13 mouse cellular contexts compared by ENCODE assay signal in the genomic region with DNA sequence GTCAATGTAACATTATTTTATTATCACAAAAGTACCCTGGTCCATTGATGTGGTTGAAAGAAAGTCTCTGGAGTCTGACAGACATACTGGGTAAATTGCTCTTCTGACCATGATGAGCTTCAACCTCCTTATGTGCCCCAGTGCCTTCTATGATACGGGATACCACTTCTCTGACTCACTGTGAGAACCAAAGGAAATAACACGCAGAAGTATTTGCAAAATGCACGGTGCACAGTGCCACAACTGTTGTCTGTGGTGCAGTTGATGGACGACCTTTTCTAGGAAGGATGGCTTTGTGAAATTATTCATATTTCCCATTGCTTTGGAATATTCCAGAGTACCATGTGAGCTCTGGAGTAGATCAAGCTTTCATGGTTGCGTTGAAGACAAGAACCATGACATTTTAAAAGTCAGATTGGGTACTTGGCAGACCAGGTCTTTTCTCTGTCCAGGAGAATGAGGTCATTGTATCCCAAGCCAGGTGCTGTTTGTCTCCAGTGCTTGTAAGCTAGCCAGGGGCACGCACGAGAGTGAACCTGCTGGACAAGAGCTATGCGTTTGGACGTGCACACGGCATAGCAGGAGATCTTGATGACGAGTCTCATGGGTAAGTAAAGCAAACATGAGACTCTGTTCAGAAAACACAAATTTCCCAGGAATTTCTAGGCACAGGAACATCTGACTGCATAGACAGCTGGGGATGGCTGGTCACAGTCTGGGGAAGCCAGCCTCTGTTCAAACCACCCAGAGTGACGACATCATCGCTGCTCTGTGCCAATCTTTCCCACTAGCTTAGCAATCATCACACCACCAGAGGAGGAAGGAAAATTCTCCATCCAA.
DNase-seq lines count a peak whose midpoint lies in the region; ATAC-seq and TF ChIP-seq lines count a peak whose summit lies in the region.
"Had no signal": no experiment of that assay in that cellular context is flagged by ENCODE, and none has a peak within 500 bp of the region (broad histone marks: within the 10 kb centered on the region; RNA-seq: fewer than 3 reads in every experiment).

No protein-coding gene starts in this region.

- TF ChIP-seq EP300 in liver, postnatal 0 days (IDR thresholded peaks at IDR 0.05; ENCODE audit: low read depth): no peak
- no peak for TF ChIP-seq EP300 in stomach, postnatal 0 days (optimal IDR thresholded peaks at IDR 0.05)

- peaks cover 17% of the 10 kb centered on the region for H3K4me1 ChIP-seq in liver, postnatal 0 days (ENCODE audit: insufficient read depth)
- H3K4me1 ChIP-seq in liver, embryonic 11.5 days (replicated peaks; ENCODE audit: control insufficient read depth, insufficient read depth, low read length): 0 out of 2 replicates have a peak, but pooled peaks cover 2% of the 10 kb centered on the region
- H3K4me1 ChIP-seq in limb, embryonic 14.5 days (ENCODE audit: control insufficient read depth, insufficient read depth, low read length): peaks cover 12% of the 10 kb centered on the region; the same call in 1 of the 2 replicates
- no peaks in the 10 kb centered on the region for H3K4me1 ChIP-seq in stomach, postnatal 0 days (replicated peaks; ENCODE audit: control insufficient read depth, insufficient read depth)
- H3K4me1 ChIP-seq in hindbrain, embryonic 14.5 days (replicated peaks; ENCODE audit: control insufficient read depth, insufficient read depth, low read length): peaks cover 16% of the 10 kb centered on the region; the same call in 1 of the 2 replicates

- H3K9ac ChIP-seq in liver, postnatal 0 days (replicated peaks): no peak overlapping the region
- no peak overlapping the region for H3K9ac ChIP-seq in liver, embryonic 11.5 days (ENCODE audit: low read depth, low read length)
- H3K9ac ChIP-seq in limb, embryonic 14.5 days (ENCODE audit: low read depth, low read length, severe bottlenecking): no peak overlapping the region
- no peak overlapping the region for H3K9ac ChIP-seq in stomach, postnatal 0 days (ENCODE audit: low read length)
- H3K9ac ChIP-seq in hindbrain, embryonic 14.5 days: no peak overlapping the region
- H3K9ac ChIP-seq: forebrain, postnatal 0 days; hindbrain, embryonic 12.5 days; lung, embryonic 15.5 days; neural tube, embryonic 12.5 days had no signal

- TF ChIP-seq CTCF in liver, postnatal 0 days (IDR thresholded peaks at IDR 0.05; ENCODE audit: low read depth): no peak
- TF ChIP-seq CTCF in stomach, postnatal 0 days (IDR thresholded peaks at IDR 0.05; ENCODE audit: low read depth): no peak

- H3K27ac ChIP-seq in liver, postnatal 0 days (ENCODE audit: low read depth): no peak overlapping the region
- H3K27ac ChIP-seq in liver, embryonic 11.5 days (ENCODE audit: low read depth, low read length): no peak overlapping the region
- H3K27ac ChIP-seq in limb, embryonic 14.5 days (replicated peaks; ENCODE audit: low read depth, low read length): no peak overlapping the region
- H3K27ac ChIP-seq in stomach, postnatal 0 days (replicated peaks): no peak overlapping the region; the same call in 1 of the 2 replicates
- no peak overlapping the region for H3K27ac ChIP-seq in hindbrain, embryonic 14.5 days
- H3K27ac ChIP-seq: hindbrain, embryonic 12.5 days; layer of hippocampus, adult 2 months; lung, embryonic 15.5 days; neural tube, embryonic 12.5 days had no signal

- WGBS in liver, postnatal 0 days (ENCODE audit: insufficient replicate concordance): 74% methylated on average over 13 of the region's 13 CpGs
- WGBS in liver, embryonic 11.5 days: 84% methylated on average over 13 of the region's 13 CpGs
- 63% methylated on average over 13 of the region's 13 CpGs for WGBS in limb, embryonic 14.5 days
- 46% methylated on average over 13 of the region's 13 CpGs for WGBS in stomach, postnatal 0 days
- WGBS in hindbrain, embryonic 14.5 days: 86% methylated on average over 13 of the region's 13 CpGs

- no peak overlapping the region for H3K4me2 ChIP-seq in liver, postnatal 0 days (ENCODE audit: low read depth, low read length)
- H3K4me2 ChIP-seq in liver, embryonic 11.5 days: no peak overlapping the region
- no peak overlapping the region for H3K4me2 ChIP-seq in limb, embryonic 14.5 days (replicated peaks; ENCODE audit: low read depth, low read length, severe bottlenecking)
- no peak overlapping the region for H3K4me2 ChIP-seq in stomach, postnatal 0 days (replicated peaks; ENCODE audit: low read depth)
- no peak overlapping the region for H3K4me2 ChIP-seq in hindbrain, embryonic 14.5 days (replicated peaks)
- H3K4me2 ChIP-seq: hindbrain, embryonic 12.5 days; lung, embryonic 15.5 days; neural tube, embryonic 12.5 days had no signal

- H3K27me3 ChIP-seq in liver, postnatal 0 days (ENCODE audit: insufficient read depth, low read length): no peaks in the 10 kb centered on the region
- H3K27me3 ChIP-seq in liver, embryonic 11.5 days (replicated peaks; ENCODE audit: control insufficient read depth, insufficient read depth, low read length): no peaks in the 10 kb centered on the region
- H3K27me3 ChIP-seq in limb, embryonic 14.5 days (ENCODE audit: control insufficient read depth, insufficient read depth, low read length): no peaks in the 10 kb centered on the region
- no peaks in the 10 kb centered on the region for H3K27me3 ChIP-seq in stomach, postnatal 0 days (ENCODE audit: control insufficient read depth, insufficient read depth, low read length)
- no peaks in the 10 kb centered on the region for H3K27me3 ChIP-seq in hindbrain, embryonic 14.5 days (ENCODE audit: control insufficient read depth, insufficient read depth, low read length)
- H3K27me3 ChIP-seq: hindbrain, embryonic 12.5 days; lung, embryonic 15.5 days; neural tube, embryonic 12.5 days had no signal

- no peak overlapping the region for H3K4me3 ChIP-seq in liver, postnatal 0 days (ENCODE audit: low read depth, low read length)
- H3K4me3 ChIP-seq in liver, embryonic 11.5 days (ENCODE audit: low read depth, low read length): no peak overlapping the region
- no peak overlapping the region for H3K4me3 ChIP-seq in limb, embryonic 14.5 days (replicated peaks; ENCODE audit: low read length)
- H3K4me3 ChIP-seq in stomach, postnatal 0 days (ENCODE audit: low read depth, low read length): no peak overlapping the region
- no peak overlapping the region for H3K4me3 ChIP-seq in hindbrain, embryonic 14.5 days (replicated peaks; ENCODE audit: low read length)
- H3K4me3 ChIP-seq: hindbrain, embryonic 12.5 days; layer of hippocampus, adult 2 months; lung, embryonic 15.5 days; neural tube, embryonic 12.5 days had no signal

- no peaks in the 10 kb centered on the region for H3K9me3 ChIP-seq in liver, postnatal 0 days (ENCODE audit: low read length)
- no peaks in the 10 kb centered on the region for H3K9me3 ChIP-seq in liver, embryonic 11.5 days (ENCODE audit: control insufficient read depth, low read length)
- no peaks in the 10 kb centered on the region for H3K9me3 ChIP-seq in limb, embryonic 14.5 days (ENCODE audit: control insufficient read depth, low read length)
- H3K9me3 ChIP-seq in stomach, postnatal 0 days (ENCODE audit: control insufficient read depth, low read length): no peaks in the 10 kb centered on the region
- no peaks in the 10 kb centered on the region for H3K9me3 ChIP-seq in hindbrain, embryonic 14.5 days (ENCODE audit: control insufficient read depth, low read length)
- H3K9me3 ChIP-seq: hindbrain, embryonic 12.5 days; lung, embryonic 15.5 days; neural tube, embryonic 12.5 days had no signal

- no peak for TF ChIP-seq POLR2A in limb, embryonic 14.5 days (IDR thresholded peaks at IDR 0.05; ENCODE audit: borderline replicate concordance, extremely low read depth, insufficient read depth, insufficient read length)

- peak; percentile 40 for DNase-seq in liver, postnatal 0 days
- no peak for DNase-seq in liver, embryonic 11.5 days (ENCODE audit: low spot score)
- DNase-seq in gastrocnemius, adult 18-20 months (ENCODE audit: low spot score): peak; percentile 61
- DNase-seq in limb, embryonic 14.5 days (ENCODE audit: low spot score): peak; percentile 82
- DNase-seq in stomach, postnatal 0 days (ENCODE audit: low spot score): no peak
- DNase-seq in B cell, adult 2 months: no peak
- no peak for DNase-seq in T-cell, adult 2 months (ENCODE audit: low spot score)
- no peak for DNase-seq in hindbrain, embryonic 14.5 days (ENCODE audit: low spot score)
- DNase-seq: forebrain, postnatal 0 days had no signal

- no peaks in the 10 kb centered on the region for H3K36me3 ChIP-seq in liver, postnatal 0 days (replicated peaks; ENCODE audit: insufficient read depth, low read length)
- no peaks in the 10 kb centered on the region for H3K36me3 ChIP-seq in liver, embryonic 11.5 days (ENCODE audit: control insufficient read depth, insufficient read depth, low read length)
- H3K36me3 ChIP-seq in limb, embryonic 14.5 days (ENCODE audit: control insufficient read depth, insufficient read depth, low read length): no peaks in the 10 kb centered on the region
- H3K36me3 ChIP-seq in stomach, postnatal 0 days (ENCODE audit: control insufficient read depth, insufficient read depth, low read length): no peaks in the 10 kb centered on the region
- no peaks in the 10 kb centered on the region for H3K36me3 ChIP-seq in hindbrain, embryonic 14.5 days (replicated peaks; ENCODE audit: control insufficient read depth, insufficient read depth)
- H3K36me3 ChIP-seq: hindbrain, embryonic 12.5 days; lung, embryonic 15.5 days; neural tube, embryonic 12.5 days had no signal

- ATAC-seq in liver, postnatal 0 days: peak; percentile 61; the same call in 1 of the 2 replicates
- no peak for ATAC-seq in liver, embryonic 11.5 days (replicated peaks; ENCODE audit: low FRiP score)
- peak; percentile 71 for ATAC-seq in limb, embryonic 14.5 days (ENCODE audit: low FRiP score, low read depth)
- peak; percentile 56 for ATAC-seq in stomach, postnatal 0 days (ENCODE audit: low FRiP score, low TSS enrichment)
- no peak for ATAC-seq in hindbrain, embryonic 14.5 days (ENCODE audit: low FRiP score)
- ATAC-seq: forebrain, postnatal 0 days had no signal

Comparison
In these comparisons a context has a peak if more than half of its experiments do, and no peak if none do; other contexts are left out.
1. ATAC-seq: peak in liver, postnatal 0 days (single experiment), limb, embryonic 14.5 days (single experiment) and stomach, postnatal 0 days (single experiment); none in liver, embryonic 11.5 days (single experiment) and hindbrain, embryonic 14.5 days (single experiment).
2. DNase-seq: peak in liver, postnatal 0 days (single experiment), gastrocnemius, adult 18-20 months (single experiment) and limb, embryonic 14.5 days (single experiment); none in liver, embryonic 11.5 days (single experiment), stomach, postnatal 0 days (single experiment), B cell, adult 2 months (0 of 2), T-cell, adult 2 months (single experiment) and hindbrain, embryonic 14.5 days (single experiment).